Mouse (Mus musculus) right cerebral cortex, adult 18-20 months (tissue): ENCODE data around the gene Gad1.
A peak's percentile ranks its signal among the peaks of the same experiment; 100 is the strongest.

Experiments used
- DNase-seq: peaks from one replicate; pipeline ENCODE4 v3.0.0; 2022; ENCODE audit warnings: mixed read lengths

Gene Gad1

GRCm38 (mm10) chr2:70565651-70566602, 13.1 kb downstream of the Gad1 start:
- no peak for DNase-seq

GRCm38 (mm10) chr2:70566603-70566981, 13.7 kb downstream of the Gad1 start:
- DNase-seq = no peak

GRCm38 (mm10) chr2:70567071-70567681, 14.3 kb downstream of the Gad1 start:
- no peak for DNase-seq

GRCm38 (mm10) chr2:70567682-70568077, 14.8 kb downstream of the Gad1 start:
- DNase-seq = no peak

- DNase-seq = no peak
Observed at GRCm38 (mm10) chr2:70568198-70568941, 15.5 kb downstream of the Gad1 start.

- DNase-seq = no peak
Observed at GRCm38 (mm10) chr2:70571698-70572097, 18.8 kb downstream of the Gad1 start.

GRCm38 (mm10) chr2:70572251-70572650, 19.4 kb downstream of the Gad1 start:
- no peak for DNase-seq

- no peak for DNase-seq
Observed at GRCm38 (mm10) chr2:70573544-70574210, 20.8 kb downstream of the Gad1 start.

- DNase-seq = no peak
Observed at GRCm38 (mm10) chr2:70588200-70588599, 35.3 kb downstream of the Gad1 start.

- DNase-seq = peak; percentile 43
Observed at GRCm38 (mm10) chr2:70592432-70592831, 39.6 kb downstream of the Gad1 start.

GRCm38 (mm10) chr2:70593670-70594069, 40.8 kb downstream of the Gad1 start:
- DNase-seq = no peak

GRCm38 (mm10) chr2:70595896-70596295, 43.0 kb downstream of the Gad1 start:
- no peak for DNase-seq

- DNase-seq = no peak
Observed at GRCm38 (mm10) chr2:70609769-70610168, 56.9 kb downstream of the Gad1 start.

GRCm38 (mm10) chr2:70614745-70615351, 62.0 kb downstream of the Gad1 start:
- no peak for DNase-seq

GRCm38 (mm10) chr2:70616076-70616475, 63.2 kb downstream of the Gad1 start:
- no peak for DNase-seq

GRCm38 (mm10) chr2:70616617-70617016, 63.7 kb downstream of the Gad1 start:
- DNase-seq = no peak

GRCm38 (mm10) chr2:70619232-70619835, 66.5 kb downstream of the Gad1 start:
- no peak for DNase-seq

- DNase-seq = peak; percentile 34
Observed at GRCm38 (mm10) chr2:70620225-70620624, 67.4 kb downstream of the Gad1 start.

- no peak for DNase-seq
Observed at GRCm38 (mm10) chr2:70622244-70622643, 69.4 kb downstream of the Gad1 start.

GRCm38 (mm10) chr2:70625761-70626160, 72.9 kb downstream of the Gad1 start:
- no peak for DNase-seq

- no peak for DNase-seq
Observed at GRCm38 (mm10) chr2:70628397-70628796, 75.5 kb downstream of the Gad1 start.

GRCm38 (mm10) chr2:70629339-70629761, 76.5 kb downstream of the Gad1 start:
- peak; percentile 12 for DNase-seq
